Mouse (Mus musculus): ENCODE measurements around the gene Zfp113. TPM values are rescaled to one million over a fixed set of nuclear protein-coding genes. Genes with fewer than 3 reads are reported as not detected.

Gene Zfp113
- polyA plus RNA-seq, 1 experiment from 2014 or later: 10.0 TPM

- Histone ChIP-seq H3K4me2 (peak within 1 kb of the TSS; percentile 84), H3K27ac (ENCODE audit: low read depth, low read length) (peak within 1 kb of the TSS; percentile 73), H3K4me3 (ENCODE audit: low read depth, low read length) (peak within 1 kb of the TSS; percentile 83), H3K27me3 (ENCODE audit: control insufficient read depth, insufficient read depth, low read length) (no peaks in the 10 kb centered on the region), H3K4me1 (ENCODE audit: control insufficient read depth, insufficient read depth, low read length) (peaks cover 7% of the 10 kb centered on the region), H3K9ac (ENCODE audit: low read depth, low read length) (peak within 1 kb of the TSS; percentile 92), H3K36me3 (ENCODE audit: control insufficient read depth, insufficient read depth, low read length) (peaks cover 15% of the 10 kb centered on the region), H3K9me3 (replicated peaks; ENCODE audit: control insufficient read depth, low read length) (no peaks in the 10 kb centered on the region)
- peak; percentile 77 for ATAC-seq (replicated peaks; ENCODE audit: insufficient number of reproducible peaks, low FRiP score, low TSS enrichment)
- 0% methylated on average over 31 of the region's 31 CpGs for WGBS (ENCODE audit: insufficient replicate concordance)
Observed at GRCm38 (mm10) chr5:138186950-138187638, 31.6 kb upstream of the Zfp113 start, which contains the start of the genes Taf6 and Cnpy4. TSS of gene Taf6 (minus strand) at chr5:138187451. TSS of gene Cnpy4 (plus strand) at chr5:138187485.

GRCm38 (mm10) chr5:138173217-138173616 lies 17.7 kb upstream of the Zfp113 start:
- no peak for ATAC-seq (replicated peaks; ENCODE audit: insufficient number of reproducible peaks, low FRiP score, low TSS enrichment)
- H3K36me3 ChIP-seq (ENCODE audit: control insufficient read depth, insufficient read depth, low read length): peaks cover 35% of the 10 kb centered on the region
- no peak overlapping the region for H3K9ac ChIP-seq (ENCODE audit: low read depth, low read length)
- WGBS (ENCODE audit: insufficient replicate concordance): 85% methylated on average over 3 of the region's 3 CpGs
- no peak overlapping the region for H3K27ac ChIP-seq (ENCODE audit: low read depth, low read length)
- no peaks in the 10 kb centered on the region for H3K27me3 ChIP-seq (ENCODE audit: control insufficient read depth, insufficient read depth, low read length)
- H3K4me2 ChIP-seq: peak overlapping the region; percentile 93
- peaks cover 9% of the 10 kb centered on the region for H3K4me1 ChIP-seq (ENCODE audit: control insufficient read depth, insufficient read depth, low read length)
- H3K9me3 ChIP-seq (replicated peaks; ENCODE audit: control insufficient read depth, low read length): no peaks in the 10 kb centered on the region
- no peak overlapping the region for H3K4me3 ChIP-seq (ENCODE audit: low read depth, low read length)

GRCm38 (mm10) chr5:138171695-138172491 lies 16.3 kb upstream of the Zfp113 start, which contains the start of the genes Ap4m1 and Mcm7:
TSS of gene Ap4m1 (plus strand) at chr5:138172002.
TSS of gene Mcm7 (minus strand) at chr5:138172422.
- no peaks in the 10 kb centered on the region for H3K9me3 ChIP-seq (replicated peaks; ENCODE audit: control insufficient read depth, low read length)
- WGBS (ENCODE audit: insufficient replicate concordance): under 1% methylated on average over 54 of the region's 54 CpGs
- peak within 1 kb of the TSS; percentile 89 for H3K4me3 ChIP-seq (ENCODE audit: low read depth, low read length)
- peak within 1 kb of the TSS; percentile 99 for H3K27ac ChIP-seq (ENCODE audit: low read depth, low read length)
- peak within 1 kb of the TSS; percentile 93 for H3K4me2 ChIP-seq
- H3K4me1 ChIP-seq (ENCODE audit: control insufficient read depth, insufficient read depth, low read length): peaks cover 9% of the 10 kb centered on the region
- ATAC-seq (replicated peaks; ENCODE audit: insufficient number of reproducible peaks, low FRiP score, low TSS enrichment): peak; percentile 94
- H3K9ac ChIP-seq (ENCODE audit: low read depth, low read length): peak within 1 kb of the TSS; percentile 96
- no peaks in the 10 kb centered on the region for H3K27me3 ChIP-seq (ENCODE audit: control insufficient read depth, insufficient read depth, low read length)
- peaks cover 34% of the 10 kb centered on the region for H3K36me3 ChIP-seq (ENCODE audit: control insufficient read depth, insufficient read depth, low read length)

GRCm38 (mm10) chr5:138170936-138171561 lies 15.5 kb upstream of the Zfp113 start:
- peaks cover 38% of the 10 kb centered on the region for H3K36me3 ChIP-seq (ENCODE audit: control insufficient read depth, insufficient read depth, low read length)
- H3K4me1 ChIP-seq (ENCODE audit: control insufficient read depth, insufficient read depth, low read length): peaks cover 9% of the 10 kb centered on the region

GRCm38 (mm10) chr5:138165594-138165993 lies 10.1 kb upstream of the Zfp113 start:
- H3K27me3 ChIP-seq (ENCODE audit: control insufficient read depth, insufficient read depth, low read length): no peaks in the 10 kb centered on the region
- WGBS (ENCODE audit: insufficient replicate concordance): 76% methylated on average over 8 of the region's 8 CpGs
- H3K4me2 ChIP-seq: no peak overlapping the region
- peaks cover 39% of the 10 kb centered on the region for H3K36me3 ChIP-seq (ENCODE audit: control insufficient read depth, insufficient read depth, low read length)
- no peaks in the 10 kb centered on the region for H3K9me3 ChIP-seq (replicated peaks; ENCODE audit: control insufficient read depth, low read length)
- no peak overlapping the region for H3K4me3 ChIP-seq (ENCODE audit: low read depth, low read length)
- no peak overlapping the region for H3K27ac ChIP-seq (ENCODE audit: low read depth, low read length)
- H3K9ac ChIP-seq (ENCODE audit: low read depth, low read length): no peak overlapping the region
- peaks cover 10% of the 10 kb centered on the region for H3K4me1 ChIP-seq (ENCODE audit: control insufficient read depth, insufficient read depth, low read length)
- ATAC-seq (replicated peaks; ENCODE audit: insufficient number of reproducible peaks, low FRiP score, low TSS enrichment): no peak

More at GRCm38 (mm10) chr5:138170936-138171561, 15.5 kb upstream of the Zfp113 start:
- peak overlapping the region; percentile 99 for H3K27ac ChIP-seq (ENCODE audit: low read depth, low read length)
- peak overlapping the region; percentile 89 for H3K4me3 ChIP-seq (ENCODE audit: low read depth, low read length)
- peak overlapping the region; percentile 93 for H3K4me2 ChIP-seq
- no peaks in the 10 kb centered on the region for H3K27me3 ChIP-seq (ENCODE audit: control insufficient read depth, insufficient read depth, low read length)
- under 1% methylated on average over 47 of the region's 47 CpGs for WGBS (ENCODE audit: insufficient replicate concordance)
- ATAC-seq (replicated peaks; ENCODE audit: insufficient number of reproducible peaks, low FRiP score, low TSS enrichment): peak; percentile 89
- peak overlapping the region; percentile 96 for H3K9ac ChIP-seq (ENCODE audit: low read depth, low read length)
- H3K9me3 ChIP-seq (replicated peaks; ENCODE audit: control insufficient read depth, low read length): no peaks in the 10 kb centered on the region

GRCm38 (mm10) chr5:138163610-138164009 lies 8.1 kb upstream of the Zfp113 start:
- no peak overlapping the region for H3K9ac ChIP-seq (ENCODE audit: low read depth, low read length)
- H3K9me3 ChIP-seq (replicated peaks; ENCODE audit: control insufficient read depth, low read length): no peaks in the 10 kb centered on the region
- no peak overlapping the region for H3K4me3 ChIP-seq (ENCODE audit: low read depth, low read length)
- 79% methylated on average over 10 of the region's 10 CpGs for WGBS (ENCODE audit: insufficient replicate concordance)
- H3K27me3 ChIP-seq (ENCODE audit: control insufficient read depth, insufficient read depth, low read length): no peaks in the 10 kb centered on the region
- H3K4me1 ChIP-seq (ENCODE audit: control insufficient read depth, insufficient read depth, low read length): peaks cover 8% of the 10 kb centered on the region
- H3K27ac ChIP-seq (ENCODE audit: low read depth, low read length): no peak overlapping the region
- no peak overlapping the region for H3K4me2 ChIP-seq
- H3K36me3 ChIP-seq (ENCODE audit: control insufficient read depth, insufficient read depth, low read length): peaks cover 36% of the 10 kb centered on the region
- no peak for ATAC-seq (replicated peaks; ENCODE audit: insufficient number of reproducible peaks, low FRiP score, low TSS enrichment)

- Histone ChIP-seq H3K4me3 (ENCODE audit: low read depth, low read length) (no peak overlapping the region), H3K27me3 (ENCODE audit: control insufficient read depth, insufficient read depth, low read length) (no peaks in the 10 kb centered on the region), H3K36me3 (ENCODE audit: control insufficient read depth, insufficient read depth, low read length) (peaks cover 32% of the 10 kb centered on the region), H3K9me3 (replicated peaks; ENCODE audit: control insufficient read depth, low read length) (no peaks in the 10 kb centered on the region), H3K9ac (ENCODE audit: low read depth, low read length) (no peak overlapping the region), H3K4me1 (ENCODE audit: control insufficient read depth, insufficient read depth, low read length) (peaks cover 8% of the 10 kb centered on the region), H3K4me2 (no peak overlapping the region), H3K27ac (ENCODE audit: low read depth, low read length) (no peak overlapping the region)
- 71% methylated on average over 6 of the region's 6 CpGs for WGBS (ENCODE audit: insufficient replicate concordance)
- no peak for ATAC-seq (replicated peaks; ENCODE audit: insufficient number of reproducible peaks, low FRiP score, low TSS enrichment)
Observed at GRCm38 (mm10) chr5:138163046-138163445, 7.5 kb upstream of the Zfp113 start.
